Mouse (Mus musculus) c-Kit-positive CD71-positive TER-119-positive erythroid progenitor cells, embryonic 14.5 days (primary cell): ENCODE results near the gene Bcl2a1a.
"Not testable (repeated sequence)": the region's sequence is repeated elsewhere in the genome, so short reads cannot be mapped to it uniquely, and the experiment has no call there.

ENCODE experiments used
- DNase-seq: peaks from one replicate; pipeline ENCODE4 v3.0.0-alpha.2; 2013; ENCODE audit warnings: low spot score

The Bcl2a1a gene

DNA sequence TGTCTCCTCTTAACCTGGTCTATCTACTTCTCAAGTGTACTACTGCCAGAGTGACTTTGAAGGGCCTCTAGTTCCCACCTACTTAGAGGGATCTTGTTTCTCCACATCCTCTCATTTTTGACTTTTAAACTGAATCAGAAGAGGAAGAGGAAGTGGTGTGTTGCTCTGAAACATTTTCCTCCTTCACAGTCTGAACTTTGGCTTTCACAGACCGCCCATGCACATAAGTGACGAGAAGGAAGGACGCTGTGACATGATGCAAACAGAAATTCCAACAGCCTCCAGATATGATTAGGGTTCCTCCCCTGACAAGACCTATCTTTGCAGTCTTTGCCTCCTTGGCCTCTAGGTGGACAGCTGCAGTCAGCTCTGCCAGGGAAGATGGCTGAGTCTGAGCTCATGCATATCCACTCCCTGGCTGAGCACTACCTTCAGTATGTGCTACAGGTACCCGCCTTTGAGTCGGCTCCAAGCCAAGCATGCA is at the start of gene Bcl2a1a:
Gene Bcl2a1a (plus strand): TSS at position 231 of the 484 bp plus-strand sequence.
- DNase-seq, result not testable (repeated sequence)

DNA sequence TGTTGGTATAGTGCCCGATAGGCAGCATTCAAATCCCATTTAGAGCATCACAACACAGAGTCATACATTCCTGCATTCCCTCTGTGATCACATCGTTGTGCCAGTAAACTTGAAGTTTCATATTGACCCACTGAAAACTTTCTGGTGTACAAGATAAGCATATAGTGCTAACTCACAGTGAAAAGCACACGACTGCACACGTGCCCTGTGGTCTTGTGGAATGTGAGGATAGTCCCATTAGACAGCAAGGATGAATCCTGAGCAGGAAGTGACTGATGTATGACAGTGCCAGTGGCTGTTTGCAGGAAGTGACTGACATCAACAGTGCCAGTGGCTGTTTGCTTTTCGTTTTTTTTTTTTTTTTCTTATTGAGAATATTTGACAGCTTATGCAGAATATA is 40.1 kb upstream of the Bcl2a1a start:
- not testable (repeated sequence) for DNase-seq

DNA sequence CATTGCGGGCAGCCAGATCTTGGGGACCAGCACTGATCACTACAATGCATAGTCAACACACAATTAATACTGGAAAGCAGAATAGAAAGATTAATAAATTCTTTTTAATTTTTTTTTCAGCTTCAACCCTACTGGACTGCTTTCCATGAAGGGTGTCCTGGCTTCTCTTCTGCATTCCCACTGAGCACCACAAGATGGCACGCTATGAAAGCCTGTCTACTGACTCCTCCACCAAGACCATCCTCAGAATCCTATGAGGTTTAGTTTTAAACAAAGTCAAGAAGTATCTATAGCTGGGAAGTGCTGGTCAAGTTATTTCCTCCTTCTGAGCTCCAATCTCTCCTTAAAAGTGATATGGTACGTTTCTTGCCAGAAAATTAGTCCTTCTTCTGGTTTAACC is 18.4 kb upstream of the Bcl2a1a start:
- DNase-seq, result not testable (repeated sequence)

DNA sequence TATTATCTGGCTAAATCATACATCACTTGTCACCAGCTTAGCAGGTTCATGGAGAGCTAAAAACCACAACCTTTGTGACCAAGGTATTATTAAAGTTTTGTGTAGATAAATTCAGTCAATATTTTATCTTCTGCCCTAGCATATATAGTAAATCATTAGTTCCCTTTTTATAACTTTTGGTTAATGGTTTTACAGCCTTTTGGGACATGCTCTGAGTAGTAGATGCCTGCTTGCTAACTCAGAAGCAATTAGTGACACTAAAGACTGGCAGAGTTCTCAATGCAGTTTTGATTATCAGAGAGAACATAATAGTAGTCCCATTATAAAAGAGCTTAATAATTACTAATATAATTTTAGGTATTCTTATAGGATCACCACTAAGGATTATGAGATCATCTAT is 5.2 kb upstream of the Bcl2a1a start:
- DNase-seq, result not testable (repeated sequence)

DNA sequence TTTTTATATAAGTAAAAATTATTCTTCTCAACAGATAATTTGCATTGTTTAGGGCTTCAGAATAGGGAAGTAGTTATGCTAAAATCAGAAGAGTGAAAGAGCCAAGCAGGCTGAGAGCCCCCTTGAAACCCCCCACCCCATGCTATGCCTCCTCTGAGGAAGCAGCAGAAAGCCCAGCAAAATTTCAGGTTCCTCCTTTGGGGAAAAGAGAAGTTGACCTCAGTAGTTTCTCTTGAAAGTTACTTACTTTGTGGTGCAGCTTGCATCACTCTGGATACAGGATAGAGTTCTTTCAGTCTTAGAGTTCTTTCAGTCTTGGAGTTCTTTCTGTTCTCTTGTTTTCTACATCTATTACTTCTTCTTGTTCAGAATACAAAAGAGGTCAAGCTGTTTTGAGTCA is 3.5 kb upstream of the Bcl2a1a start:
- not testable (repeated sequence) for DNase-seq

DNA sequence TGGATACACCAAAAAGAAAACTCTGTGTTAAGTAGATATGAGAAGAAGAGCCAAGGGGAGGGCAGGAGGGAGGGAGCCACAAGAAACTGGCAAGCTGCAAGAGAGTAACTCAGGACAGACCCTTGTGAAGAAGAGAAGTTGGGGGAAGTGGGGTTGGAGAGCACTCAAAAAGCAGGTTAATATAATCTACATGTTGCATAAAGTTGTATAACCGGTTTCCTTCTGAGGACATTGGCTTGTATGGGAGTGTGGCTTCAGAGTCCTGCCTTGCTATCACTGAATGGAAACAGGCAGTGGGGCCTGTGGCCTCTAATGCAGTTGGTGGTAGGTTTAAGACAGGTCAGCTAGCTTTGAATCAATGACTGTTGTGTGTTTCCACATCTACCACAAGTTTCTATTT is 1.5 kb upstream of the Bcl2a1a start:
- not testable (repeated sequence) for DNase-seq

DNA sequence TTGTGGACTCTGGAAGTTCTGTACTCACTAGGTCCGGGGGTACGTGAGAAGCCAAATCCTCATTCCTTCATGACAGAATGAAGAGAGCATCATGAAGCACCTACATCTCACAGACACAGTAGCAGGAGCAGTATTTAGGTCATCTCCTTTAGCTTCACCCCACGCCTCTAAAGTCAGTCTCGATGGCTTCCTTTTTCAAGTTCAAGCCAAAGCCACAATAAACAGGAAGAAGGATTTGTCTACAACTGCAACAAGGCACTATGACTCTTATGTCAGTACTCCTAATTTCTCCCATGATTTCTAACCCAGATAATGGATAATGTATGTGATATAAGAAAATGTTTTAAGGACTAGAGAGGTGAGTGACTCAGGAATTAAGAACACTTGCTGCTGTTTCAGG is 665 bp upstream of the Bcl2a1a start:
- not testable (repeated sequence) for DNase-seq

DNA sequence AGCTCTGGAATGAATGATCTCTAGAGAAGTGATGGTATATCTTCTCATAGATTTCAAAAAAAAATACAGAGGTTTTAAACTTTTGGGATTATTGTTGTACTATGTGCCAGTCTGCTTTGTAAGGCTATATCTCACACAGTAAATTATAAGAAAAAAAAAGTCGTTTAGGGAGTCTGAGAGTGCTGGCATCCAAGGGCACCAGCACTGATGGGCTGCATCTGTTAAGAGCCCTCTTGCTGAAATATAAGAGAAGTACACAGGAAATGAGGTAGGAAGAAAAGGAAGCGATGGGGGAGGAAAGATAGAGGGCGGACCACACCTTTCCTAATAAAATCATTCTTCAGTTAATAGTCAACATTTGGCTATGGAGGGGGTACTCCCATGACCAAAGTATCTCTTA is 2.2 kb downstream of the Bcl2a1a start:
- no peak for DNase-seq

DNA sequence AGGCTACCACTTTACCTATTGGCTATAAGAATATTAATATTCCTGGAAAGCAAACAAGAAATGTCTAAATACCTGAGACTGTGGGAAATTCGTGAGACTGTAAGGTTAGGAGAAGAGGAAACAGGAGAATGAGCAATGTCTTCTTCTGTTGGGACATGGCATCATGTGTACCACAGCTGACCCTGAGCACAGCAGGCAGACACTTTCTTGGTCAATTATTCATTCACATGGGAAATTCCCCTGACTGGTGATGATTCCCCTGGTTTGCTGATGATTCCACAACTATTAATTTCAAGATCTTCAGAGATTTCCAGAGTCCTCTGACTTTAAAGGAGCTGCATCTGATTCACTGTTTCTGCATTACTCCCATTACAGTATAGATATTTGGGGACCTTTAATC is 3.3 kb downstream of the Bcl2a1a start:
- not testable (repeated sequence) for DNase-seq

DNA sequence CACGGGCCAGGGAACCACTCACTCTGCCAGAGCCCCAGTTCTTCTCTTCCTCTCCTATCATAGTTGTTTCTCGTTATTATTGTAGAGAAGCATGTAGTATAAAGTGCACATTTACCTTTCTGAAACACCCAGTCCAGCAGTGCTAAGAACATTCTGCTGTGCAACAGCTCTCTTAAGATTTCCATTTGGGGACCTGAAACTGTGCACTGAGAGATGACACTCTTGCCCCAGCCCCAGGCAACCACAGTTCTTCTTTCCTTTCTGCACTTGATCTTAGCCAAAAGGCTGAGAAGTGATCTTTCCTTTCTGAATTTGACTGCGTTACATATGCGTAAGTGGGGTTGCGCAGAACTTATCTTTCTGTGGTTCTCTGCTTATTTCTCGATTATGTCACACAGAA is 9.8 kb downstream of the Bcl2a1a start:
- not testable (repeated sequence) for DNase-seq

DNA sequence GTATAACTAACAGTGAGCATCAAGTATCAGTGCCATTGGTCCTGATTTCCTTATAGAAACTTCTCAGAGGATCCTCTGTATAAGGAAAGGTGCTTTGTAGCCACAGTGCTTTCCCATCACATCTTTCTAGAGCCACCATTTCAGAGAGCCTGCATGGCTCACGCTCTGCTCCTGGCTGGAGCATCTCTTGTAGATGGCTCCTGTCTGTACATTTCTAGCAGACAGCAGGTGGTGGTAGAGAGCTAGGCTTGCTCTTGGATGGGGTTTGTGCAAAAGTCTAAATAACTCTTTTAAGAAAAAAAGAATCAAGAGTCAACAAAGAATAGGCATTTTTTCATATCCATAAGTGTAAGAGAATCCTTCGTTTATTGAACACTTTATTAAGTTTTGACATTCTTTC is 12.8 kb downstream of the Bcl2a1a start:
- not testable (repeated sequence) for DNase-seq

DNA sequence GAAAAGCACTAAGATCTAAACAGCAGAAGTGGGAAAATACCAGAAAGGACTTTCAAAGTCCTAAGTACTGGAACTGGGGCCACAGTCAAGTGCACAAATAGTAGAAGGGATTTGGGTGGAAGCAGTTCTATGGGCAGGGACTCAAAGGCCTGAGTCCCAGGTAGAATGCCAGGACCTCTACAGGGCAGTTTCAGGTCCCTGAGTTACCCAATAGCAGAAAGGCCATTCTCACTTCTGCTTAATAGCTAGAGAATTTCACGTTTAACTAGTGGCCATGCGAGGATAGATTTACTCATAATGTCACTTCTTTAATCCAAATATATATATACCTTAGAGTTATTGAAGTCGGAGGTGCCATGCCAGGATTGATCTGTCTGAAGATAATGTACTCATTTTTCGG is 20.2 kb downstream of the Bcl2a1a start:
- DNase-seq, result not testable (repeated sequence)

DNA sequence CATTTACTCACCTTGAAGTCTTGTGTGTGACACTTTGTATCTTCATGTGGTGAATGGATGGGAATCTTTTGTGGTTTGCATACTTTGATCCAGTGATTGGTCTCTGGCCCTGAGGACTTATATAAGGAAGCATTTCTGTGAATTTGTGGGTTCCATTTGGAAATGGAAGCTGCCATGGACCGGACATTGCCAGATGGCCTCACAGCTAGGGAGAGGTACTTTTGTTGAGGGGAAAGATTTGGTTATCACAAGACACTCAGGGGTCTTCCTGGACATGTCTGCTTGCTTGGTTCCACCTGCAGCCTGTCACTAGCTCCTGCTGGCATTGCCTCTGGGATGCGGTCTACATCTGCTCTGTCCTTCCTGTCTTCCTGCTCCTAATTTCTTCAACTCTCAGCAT is 23.1 kb downstream of the Bcl2a1a start:
- DNase-seq, result not testable (repeated sequence)

DNA sequence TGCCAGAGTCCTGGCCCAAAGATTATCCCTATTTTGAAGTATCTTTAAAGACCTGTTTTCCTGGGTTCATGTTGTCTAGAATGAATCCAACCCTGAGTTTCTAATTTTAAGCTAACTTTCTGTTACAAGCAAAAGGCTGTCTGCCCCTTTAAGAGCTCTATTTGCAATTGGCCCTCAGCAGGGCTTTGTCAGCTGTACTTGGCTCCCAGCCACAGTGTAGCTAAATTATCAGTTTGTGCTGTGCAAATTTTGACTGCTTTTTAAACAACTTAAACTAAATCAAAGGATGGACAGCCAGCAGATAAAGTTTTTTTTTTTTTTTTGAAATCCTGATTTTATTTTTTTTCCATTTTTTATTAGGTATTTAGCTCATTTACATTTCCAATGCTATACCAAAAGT is 44.8 kb downstream of the Bcl2a1a start:
- not testable (repeated sequence) for DNase-seq
